Mouse (Mus musculus) spleen, adult 2 months (tissue): ENCODE measurements at regions not wholly inside any gene's neighbourhood (a gene's known extent, or its start where the extent isn't known, plus 50 kb on each side); places are given as distances from the start of the nearest gene placed in this dataset.

ENCODE experiments used
- CTCF ChIP-seq: fragments of 200-500 bp; IDR thresholded peaks from 2 replicates; pipeline ENCODE4 v1.5.1; 2011; ENCODE audit warnings: mild to moderate bottlenecking, inconsistent platforms; ENCODE audit not compliant: insufficient read depth, insufficient read length, insufficient replicate concordance; ENCODE audit errors: extremely low read depth
- POLR2A ChIP-seq: fragments of 200-500 bp; IDR thresholded peaks from 2 replicates; pipeline ENCODE4 v1.6.1; 2011; ENCODE audit warnings: low read depth, low read length, inconsistent platforms

- TF ChIP-seq POLR2A (no peak), CTCF (no peak)
Observed at GRCm38 (mm10) chr3:7785096-7785495, 1164.9 kb upstream of the 1700008P02Rik start.
